Mouse (Mus musculus) MEL (cell line): ENCODE results near the gene Twnk.

Source experiments
- CTCF ChIP-seq, 3 experiments: IDR thresholded peaks in 2 of 3; conservative IDR thresholded peaks in 1 of 3; 2 replicates each; pipeline ENCODE4 v1.5.1; 2011 to 2012; ENCODE audit warnings: low read length in 3 of 3, low read depth in 2 of 3, mild to moderate bottlenecking in 2 of 3, improper control_type of control experiment in 1 of 3, inconsistent platforms in 1 of 3, mixed read lengths in 1 of 3, moderate library complexity in 1 of 3; ENCODE audit not compliant: control insufficient read depth in 1 of 3, insufficient read depth in 1 of 3, poor library complexity in 1 of 3, severe bottlenecking in 1 of 3
- E2F4 ChIP-seq: IDR thresholded peaks from 2 replicates; pipeline ENCODE4 v1.6.1; 2011; ENCODE audit warnings: low read depth, low read length, improper control_type of control experiment, borderline replicate concordance
- KAT2A ChIP-seq: conservative IDR thresholded peaks from 2 replicates; pipeline ENCODE4 v1.6.1; 2012; ENCODE audit warnings: low read depth, low read length, improper control_type of control experiment, inconsistent platforms
- MAZ ChIP-seq: IDR thresholded peaks from 2 replicates; pipeline ENCODE4 v1.6.1; 2012; ENCODE audit warnings: low read depth, mild to moderate bottlenecking, inconsistent platforms, low read length, improper control_type of control experiment

- TF ChIP-seq CTCF (IDR thresholded peaks at IDR 0.05 in 2 of 3, conservative IDR thresholded peaks at IDR 0.05 in 1 of 3; ENCODE audit: control insufficient read depth in 1 of 3, insufficient read depth in 1 of 3, low read depth in 2 of 3, low read length in 3 of 3, poor library complexity in 1 of 3, severe bottlenecking in 1 of 3) (no peak), KAT2A (no peak), E2F4 (no peak; the same call in 1 of the 2 replicates), MAZ (0 out of 2 replicates have a peak, but pooled peaks have one; percentile 34)
These were observed at the start of gene Twnk for GRCm38 (mm10) chr19:45005444-45005843.
